Mouse (Mus musculus) C2C12 (cell line): ENCODE measurements around the gene Ston2.

ENCODE experiments used
- CEBPB ChIP-seq: IDR thresholded peaks from one replicate; pipeline ENCODE4 v1.6.1; 2011; ENCODE audit warnings: low read depth, mild to moderate bottlenecking, control low read depth, moderate library complexity
- USF1 ChIP-seq: IDR thresholded peaks from one replicate; pipeline ENCODE4 v1.6.1; 2011; ENCODE audit warnings: low read depth, mild to moderate bottlenecking, control low read depth, moderate library complexity

DNA sequence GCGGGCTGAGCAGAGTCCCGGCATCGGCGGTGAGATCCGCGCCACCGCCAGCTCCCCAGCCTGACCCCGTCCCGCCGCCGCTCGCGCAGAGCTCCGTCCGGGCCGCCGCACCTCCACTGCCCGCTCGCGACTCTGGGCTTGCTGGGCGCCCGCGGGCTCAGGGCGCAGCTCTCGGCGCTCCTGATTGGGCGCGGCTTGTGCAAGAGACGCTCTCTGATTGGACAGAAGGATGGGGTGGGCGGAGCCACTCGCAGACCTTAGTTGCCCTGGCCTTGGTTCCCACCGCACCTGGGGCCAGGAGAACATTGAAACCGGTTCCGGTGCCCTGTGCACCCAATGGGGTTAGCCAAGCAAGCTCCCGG lies 9.2 kb downstream of the Ston2 start:
- TF ChIP-seq CEBPB (peak; percentile 13), USF1 (no peak)
